Mouse (Mus musculus): ENCODE measurements around the gene Tnfsf11. TPM values are rescaled to one million over a fixed set of nuclear protein-coding genes. Genes with fewer than 3 reads are reported as not detected.

Tnfsf11 gene
- polyA plus RNA-seq, 1 experiment from 2014 or later, result 0.29 TPM

- Histone ChIP-seq H3K9ac (no peak overlapping the region), H3K4me2 (no peak overlapping the region), H3K27ac (ENCODE audit: low read depth) (no peak overlapping the region), H3K27me3 (ENCODE audit: insufficient read depth, low read length) (no peaks in the 10 kb centered on the region), H3K4me3 (ENCODE audit: low read depth, low read length) (no peak overlapping the region), H3K36me3 (ENCODE audit: insufficient read depth) (no peaks in the 10 kb centered on the region), H3K4me1 (ENCODE audit: insufficient read depth) (no peaks in the 10 kb centered on the region), H3K9me3 (ENCODE audit: low read depth, low read length) (no peaks in the 10 kb centered on the region)
- WGBS, result 45% methylated on average over 5 of the region's 5 CpGs
- DNase-seq (no peak), ATAC-seq (ENCODE audit: insufficient read depth) (no peak)
- TF ChIP-seq CTCF (IDR thresholded peaks at IDR 0.05; ENCODE audit: low read depth), result no peak
Observed at GRCm38 (mm10) chr14:78288903-78289302, 18.9 kb downstream of the Tnfsf11 start.

GRCm38 (mm10) chr14:78287906-78288800 lies 19.7 kb downstream of the Tnfsf11 start:
- Histone ChIP-seq H3K27ac (ENCODE audit: low read depth) (no peak overlapping the region), H3K36me3 (ENCODE audit: insufficient read depth) (no peaks in the 10 kb centered on the region), H3K4me1 (ENCODE audit: insufficient read depth) (no peaks in the 10 kb centered on the region), H3K27me3 (ENCODE audit: insufficient read depth, low read length) (no peaks in the 10 kb centered on the region), H3K9ac (no peak overlapping the region), H3K9me3 (ENCODE audit: low read depth, low read length) (no peaks in the 10 kb centered on the region), H3K4me2 (no peak overlapping the region), H3K4me3 (ENCODE audit: low read depth, low read length) (no peak overlapping the region)
- DNase-seq, result peak; percentile 87
- 40% methylated on average over 7 of the region's 7 CpGs for WGBS
- peak; percentile 86 for TF ChIP-seq CTCF (IDR thresholded peaks at IDR 0.05; ENCODE audit: low read depth)
- no peak for ATAC-seq (ENCODE audit: insufficient read depth)

GRCm38 (mm10) chr14:78286011-78286548 lies 21.8 kb downstream of the Tnfsf11 start:
- no peak for TF ChIP-seq CTCF (IDR thresholded peaks at IDR 0.05; ENCODE audit: low read depth)
- no peak overlapping the region for H3K4me2 ChIP-seq
- ATAC-seq (ENCODE audit: insufficient read depth) (no peak), DNase-seq (no peak)
- WGBS, result 62% methylated on average over 5 of the region's 5 CpGs
- H3K9ac ChIP-seq, result no peak overlapping the region
- H3K4me1 ChIP-seq (ENCODE audit: insufficient read depth), result no peaks in the 10 kb centered on the region
- no peaks in the 10 kb centered on the region for H3K27me3 ChIP-seq (ENCODE audit: insufficient read depth, low read length)
- no peaks in the 10 kb centered on the region for H3K9me3 ChIP-seq (ENCODE audit: low read depth, low read length)
- no peak overlapping the region for H3K4me3 ChIP-seq (ENCODE audit: low read depth, low read length)
- H3K36me3 ChIP-seq (ENCODE audit: insufficient read depth), result no peaks in the 10 kb centered on the region
- H3K27ac ChIP-seq (ENCODE audit: low read depth), result no peak overlapping the region

- no peak overlapping the region for H3K9ac ChIP-seq
- no peak overlapping the region for H3K4me2 ChIP-seq
- WGBS, result 67% methylated on average over 11 of the region's 11 CpGs
- no peak overlapping the region for H3K4me3 ChIP-seq (ENCODE audit: low read depth, low read length)
- H3K36me3 ChIP-seq (ENCODE audit: insufficient read depth), result no peaks in the 10 kb centered on the region
- H3K9me3 ChIP-seq (ENCODE audit: low read depth, low read length), result no peaks in the 10 kb centered on the region
- H3K4me1 ChIP-seq (ENCODE audit: insufficient read depth), result no peaks in the 10 kb centered on the region
- ATAC-seq (ENCODE audit: insufficient read depth) (no peak), DNase-seq (peak; percentile 24)
- no peak overlapping the region for H3K27ac ChIP-seq (ENCODE audit: low read depth)
- no peaks in the 10 kb centered on the region for H3K27me3 ChIP-seq (ENCODE audit: insufficient read depth, low read length)
- TF ChIP-seq CTCF (IDR thresholded peaks at IDR 0.05; ENCODE audit: low read depth), result no peak
Observed at GRCm38 (mm10) chr14:78282490-78282889, 25.4 kb downstream of the Tnfsf11 start.

- Histone ChIP-seq H3K36me3 (ENCODE audit: insufficient read depth) (no peaks in the 10 kb centered on the region), H3K4me2 (peak overlapping the region; percentile 31; the same call in 1 of the 2 replicates), H3K4me3 (ENCODE audit: low read depth, low read length) (no peak overlapping the region), H3K4me1 (ENCODE audit: insufficient read depth) (no peaks in the 10 kb centered on the region), H3K9ac (no peak overlapping the region), H3K27me3 (ENCODE audit: insufficient read depth, low read length) (no peaks in the 10 kb centered on the region), H3K27ac (ENCODE audit: low read depth) (no peak overlapping the region), H3K9me3 (ENCODE audit: low read depth, low read length) (no peaks in the 10 kb centered on the region)
- DNase-seq, result peak; percentile 33
- no peak for ATAC-seq (ENCODE audit: insufficient read depth)
- 50% methylated on average over 18 of the region's 18 CpGs for WGBS
- TF ChIP-seq CTCF (IDR thresholded peaks at IDR 0.05; ENCODE audit: low read depth), result no peak
Observed at GRCm38 (mm10) chr14:78276395-78276930, 31.4 kb downstream of the Tnfsf11 start.

GRCm38 (mm10) chr14:78274851-78275250 lies 33.0 kb downstream of the Tnfsf11 start:
- Histone ChIP-seq H3K9me3 (ENCODE audit: low read depth, low read length) (no peaks in the 10 kb centered on the region), H3K4me2 (no peak overlapping the region), H3K36me3 (ENCODE audit: insufficient read depth) (no peaks in the 10 kb centered on the region), H3K9ac (no peak overlapping the region), H3K27me3 (ENCODE audit: insufficient read depth, low read length) (no peaks in the 10 kb centered on the region), H3K27ac (ENCODE audit: low read depth) (no peak overlapping the region), H3K4me3 (ENCODE audit: low read depth, low read length) (no peak overlapping the region), H3K4me1 (ENCODE audit: insufficient read depth) (no peaks in the 10 kb centered on the region)
- ATAC-seq (ENCODE audit: insufficient read depth), result no peak
- no peak for DNase-seq
- TF ChIP-seq CTCF (IDR thresholded peaks at IDR 0.05; ENCODE audit: low read depth), result no peak
- 90% methylated on average over 5 of the region's 5 CpGs for WGBS

GRCm38 (mm10) chr14:78274146-78274545 lies 33.7 kb downstream of the Tnfsf11 start:
- ATAC-seq (ENCODE audit: insufficient read depth) (no peak), DNase-seq (no peak)
- no peak overlapping the region for H3K4me3 ChIP-seq (ENCODE audit: low read depth, low read length)
- no peaks in the 10 kb centered on the region for H3K36me3 ChIP-seq (ENCODE audit: insufficient read depth)
- no peak for TF ChIP-seq CTCF (IDR thresholded peaks at IDR 0.05; ENCODE audit: low read depth)
- H3K27ac ChIP-seq (ENCODE audit: low read depth), result no peak overlapping the region
- H3K4me2 ChIP-seq, result no peak overlapping the region
- H3K9me3 ChIP-seq (ENCODE audit: low read depth, low read length), result no peaks in the 10 kb centered on the region
- no peaks in the 10 kb centered on the region for H3K4me1 ChIP-seq (ENCODE audit: insufficient read depth)
- WGBS, result 86% methylated on average over 9 of the region's 9 CpGs
- H3K9ac ChIP-seq, result no peak overlapping the region
- H3K27me3 ChIP-seq (ENCODE audit: insufficient read depth, low read length), result no peaks in the 10 kb centered on the region

Measured in lung, embryonic 14.5 days (tissue).